Mouse (Mus musculus) A20 (cell line): ENCODE measurements around the gene Ric8b.

Experiments used
- DNase-seq: peaks from one replicate; pipeline ENCODE4 v3.0.0-alpha.2; 2011; ENCODE audit warnings: low read depth, low spot score

Ric8b gene

DNA sequence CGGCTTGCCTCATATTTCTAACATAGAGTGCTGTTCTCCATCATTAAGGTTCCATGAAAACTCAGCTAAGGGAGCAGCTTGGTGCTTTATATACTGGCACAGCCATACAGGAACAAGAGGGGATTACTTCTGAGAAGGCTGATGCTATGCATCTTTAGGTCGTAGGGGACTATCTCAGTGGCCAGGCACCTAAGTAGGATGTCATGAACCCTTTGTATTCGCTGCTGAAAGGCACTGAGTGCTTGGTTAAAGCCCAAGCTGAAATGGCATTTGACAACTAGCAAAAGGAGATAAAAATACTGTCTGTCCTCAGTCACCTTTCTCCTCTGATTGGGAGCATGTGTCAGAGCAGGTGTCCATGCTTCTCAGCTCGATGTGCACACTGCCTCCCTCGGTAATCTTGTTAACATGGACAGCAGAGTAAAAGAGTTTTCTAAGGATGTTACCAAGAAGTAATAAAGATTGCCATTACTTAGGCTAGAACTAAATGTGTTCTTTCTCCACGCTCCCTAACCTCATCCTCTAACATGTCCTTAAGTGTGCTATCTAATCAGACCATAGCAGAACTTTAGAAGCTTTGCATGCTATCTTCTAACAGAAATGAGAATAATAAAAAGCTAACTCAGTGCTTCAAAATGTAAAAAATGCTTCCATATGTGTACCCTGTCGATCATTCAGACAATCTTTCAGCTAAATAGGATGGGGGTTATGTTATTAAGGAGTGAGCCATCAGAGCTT is 89.3 kb downstream of the Ric8b start:
- no peak for DNase-seq

DNA sequence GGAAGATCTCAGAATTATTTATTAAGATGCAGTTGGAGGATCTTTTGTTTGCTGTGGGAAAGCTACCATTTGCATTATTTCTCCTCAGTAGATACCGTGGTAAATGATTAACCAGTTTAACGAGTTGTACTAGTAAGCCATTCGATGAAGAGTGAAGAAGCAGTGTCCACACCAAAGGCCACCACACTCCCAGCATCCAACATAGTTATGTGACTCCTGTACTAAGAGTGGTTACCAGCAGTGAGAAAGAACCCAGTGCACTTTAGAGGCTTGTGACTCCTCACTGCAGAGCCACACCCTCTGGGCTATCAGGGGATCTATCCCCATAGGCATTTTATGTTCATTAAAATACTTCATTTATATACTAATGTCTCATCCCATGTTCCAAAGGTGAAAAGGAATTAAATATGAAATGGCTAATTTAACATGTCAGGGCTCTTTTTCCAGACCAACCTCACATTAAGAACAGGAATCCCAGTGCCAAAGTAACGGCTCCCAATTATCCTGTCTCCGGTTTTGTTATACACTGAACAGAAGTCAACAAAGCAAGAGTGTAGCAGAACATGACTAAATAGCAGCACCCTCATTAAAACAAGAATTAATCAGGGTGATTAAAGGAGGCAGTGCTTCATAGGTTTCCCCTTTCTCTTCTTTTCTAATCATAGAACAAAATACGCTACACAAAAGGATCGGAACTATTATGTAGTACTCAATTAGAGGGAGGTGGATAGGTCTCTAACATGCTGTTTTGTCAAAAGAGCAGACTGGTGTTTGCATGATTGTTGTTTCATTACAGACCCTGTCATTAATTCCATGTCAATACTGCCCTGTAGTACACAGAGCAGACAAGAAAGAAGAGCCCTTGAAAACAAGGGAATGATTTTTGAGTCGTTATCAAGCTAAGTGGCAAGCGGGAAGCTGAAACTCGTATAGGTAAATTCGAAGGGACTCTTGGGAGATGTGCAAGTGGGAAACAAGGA is 90.7 kb downstream of the Ric8b start:
- no peak for DNase-seq

- DNase-seq = no peak
Measured at GRCm38 (mm10) chr10:85011066-85011465, 93.7 kb downstream of the Ric8b start.

DNA sequence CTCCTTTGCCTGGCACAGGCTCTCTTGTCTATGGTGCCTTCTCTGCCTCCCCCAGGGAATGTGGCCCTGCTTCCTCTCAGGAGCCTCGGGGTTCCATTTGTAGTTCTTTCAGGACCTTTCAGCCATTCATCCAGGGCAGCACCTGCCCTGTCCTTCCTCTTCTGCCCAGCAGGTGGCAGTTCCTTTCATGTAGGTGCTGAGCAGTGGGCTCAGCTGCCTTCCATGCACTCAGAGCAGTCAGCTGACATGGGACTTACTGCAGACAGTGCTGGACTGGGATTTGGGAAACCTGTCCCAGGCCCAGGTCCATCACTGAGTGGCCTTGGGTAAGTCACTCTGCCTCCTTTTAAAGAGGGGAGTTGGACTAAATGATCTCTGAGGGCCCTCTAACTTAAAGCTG is 96.0 kb downstream of the Ric8b start:
- peak; percentile 43 for DNase-seq

GRCm38 (mm10) chr10:85013924-85014428 is 96.6 kb downstream of the Ric8b start:
- DNase-seq = no peak

GRCm38 (mm10) chr10:85014456-85014976 is 97.1 kb downstream of the Ric8b start:
- DNase-seq = no peak

GRCm38 (mm10) chr10:85022647-85023312 is 105.4 kb downstream of the Ric8b start:
- DNase-seq = no peak

- no peak for DNase-seq
Measured at GRCm38 (mm10) chr10:85023313-85023666, 105.9 kb downstream of the Ric8b start.

GRCm38 (mm10) chr10:85025799-85026424 is 108.5 kb downstream of the Ric8b start:
- DNase-seq = no peak

DNA sequence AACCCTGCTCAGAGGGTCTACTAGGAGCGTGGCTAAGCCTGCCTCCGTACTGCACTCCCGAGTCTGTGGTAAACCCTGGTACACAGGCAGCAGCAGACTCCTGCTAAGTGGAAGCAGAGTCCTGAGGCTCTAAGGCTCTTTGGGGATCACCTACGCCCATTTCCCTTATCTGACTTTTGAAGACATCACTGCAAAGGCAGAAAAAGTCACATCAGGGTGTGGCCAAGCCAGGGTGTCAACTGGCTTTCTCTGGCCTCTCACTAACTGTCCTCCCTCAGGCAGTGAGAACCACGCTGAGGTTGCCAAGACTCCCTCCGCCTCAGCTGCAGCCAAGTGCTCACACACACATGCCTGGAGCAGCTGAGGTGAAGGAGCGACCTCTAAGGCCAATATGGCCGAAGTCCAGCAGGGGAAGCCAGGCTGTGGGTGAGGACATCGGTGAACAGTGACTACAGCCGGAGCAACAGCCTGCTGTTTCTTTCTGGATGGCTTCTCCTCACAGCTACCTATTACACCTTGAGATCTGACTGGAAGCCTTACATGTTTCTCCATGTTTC is 110.3 kb downstream of the Ric8b start:
- no peak for DNase-seq

GRCm38 (mm10) chr10:85035131-85035725 is 117.8 kb downstream of the Ric8b start:
- no peak for DNase-seq

DNA sequence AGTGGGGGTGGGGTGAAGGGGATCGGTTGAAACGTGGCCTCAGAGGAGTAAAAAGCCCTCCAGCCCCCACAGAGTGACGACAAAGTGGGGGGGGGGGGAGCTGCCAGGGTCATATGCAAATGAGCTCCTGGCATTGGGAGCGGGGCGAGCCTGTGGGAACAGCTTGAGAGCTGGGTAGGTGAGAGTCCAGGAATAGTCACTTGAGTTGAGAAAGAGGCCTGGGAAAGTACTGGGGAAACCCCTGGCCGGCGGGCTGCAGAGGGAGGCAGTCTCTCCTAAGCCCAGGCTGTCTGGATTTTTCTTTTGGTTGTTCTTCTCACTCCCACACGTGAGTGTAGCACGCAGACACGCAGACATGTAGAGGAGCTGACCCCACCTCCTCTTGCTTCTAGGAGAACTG is 120.7 kb downstream of the Ric8b start:
- DNase-seq = no peak

DNA sequence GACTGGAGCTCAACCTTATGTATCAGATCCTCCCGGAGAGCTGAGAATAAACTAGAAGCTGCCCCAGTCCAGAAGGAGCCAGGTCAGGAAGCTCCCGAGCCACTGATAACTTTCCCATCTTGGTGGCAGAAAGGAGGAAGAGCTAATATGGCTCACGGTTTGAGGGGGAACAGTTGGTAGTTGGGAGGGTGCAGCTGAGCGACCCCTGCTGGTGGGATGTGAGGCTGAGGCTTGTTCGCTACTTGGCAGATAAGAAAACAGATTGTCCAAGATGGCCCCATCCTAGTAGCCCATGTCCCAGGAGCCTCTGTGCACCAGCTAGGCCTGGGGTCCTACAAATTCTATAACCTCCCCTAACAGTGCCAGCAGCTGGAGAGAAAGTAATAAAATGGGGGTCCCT is 121.4 kb downstream of the Ric8b start:
- no peak for DNase-seq

DNA sequence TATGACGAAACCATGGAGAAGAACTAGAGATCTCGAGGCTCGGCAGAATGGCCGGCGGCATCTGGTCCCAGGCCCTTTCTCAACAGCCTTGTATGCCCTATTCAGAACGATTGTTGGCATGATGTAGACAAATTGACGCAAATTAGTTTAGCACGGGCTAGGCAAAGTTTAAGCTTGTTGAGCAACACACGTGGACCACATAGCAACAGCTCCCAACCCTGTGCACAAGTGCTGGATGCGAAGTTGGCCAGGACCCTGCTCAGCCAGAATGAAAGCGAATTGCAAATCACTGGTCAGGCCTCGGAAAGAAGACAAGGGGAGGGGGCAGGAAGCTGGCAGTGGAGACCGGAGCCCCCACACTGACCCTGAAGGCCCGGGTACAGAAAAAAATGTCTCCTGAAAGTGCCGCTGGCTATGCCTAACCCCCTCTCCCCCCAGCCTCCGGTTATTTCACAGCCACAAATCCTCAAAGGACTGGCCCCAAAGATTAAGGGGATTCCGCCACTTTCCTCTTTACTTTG is 126.8 kb downstream of the Ric8b start:
- DNase-seq = no peak

DNA sequence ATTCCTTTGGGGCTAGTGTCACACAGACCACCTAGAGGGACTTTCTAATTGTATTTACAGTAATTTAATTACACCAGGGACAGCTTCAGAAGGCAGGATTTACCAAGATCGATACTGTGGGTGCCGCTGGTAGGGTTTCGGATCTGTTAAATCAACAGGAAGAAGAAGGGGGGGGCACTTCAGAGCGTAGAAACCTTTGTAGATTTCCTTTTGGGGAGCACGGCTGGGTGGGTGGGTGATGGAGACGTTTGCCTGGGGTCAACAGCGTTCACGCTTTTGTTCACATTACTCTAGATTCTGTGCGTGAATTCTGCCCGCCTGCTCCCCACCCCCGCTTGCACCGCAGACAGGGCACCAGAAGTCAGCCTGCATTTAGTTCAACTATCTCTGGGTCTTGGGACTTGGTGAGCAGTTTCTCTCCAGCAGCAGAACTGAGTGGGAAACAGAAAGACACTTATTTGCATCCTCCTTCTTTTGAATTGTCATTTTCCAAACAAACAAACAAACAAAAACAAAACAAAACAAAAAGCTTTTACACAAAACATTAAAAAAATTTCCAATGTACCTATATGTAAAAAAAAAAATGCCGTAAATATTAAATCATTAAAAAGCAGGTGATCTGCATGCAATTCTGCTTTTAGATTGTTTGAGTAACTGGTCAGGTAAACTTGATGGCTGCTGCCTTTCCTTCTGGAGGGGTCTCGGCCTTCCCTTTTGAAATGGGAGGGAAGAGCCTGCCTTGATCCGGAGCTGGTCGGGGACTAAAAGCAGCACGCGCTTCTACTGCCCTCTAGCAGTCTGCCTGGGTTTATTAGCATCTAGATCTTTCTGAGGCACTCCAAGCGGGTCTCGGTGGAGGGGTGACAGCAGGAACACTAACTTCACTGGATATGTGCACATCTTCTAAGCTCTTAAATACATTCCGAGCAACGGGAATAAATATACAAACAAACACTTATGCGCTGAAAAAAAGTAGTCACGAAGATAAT is 127.6 kb downstream of the Ric8b start:
- peak; percentile 30 for DNase-seq

GRCm38 (mm10) chr10:85046585-85046984 is 129.2 kb downstream of the Ric8b start:
- DNase-seq = peak; percentile 51

- DNase-seq = no peak
Measured at GRCm38 (mm10) chr10:85048008-85048407, 130.6 kb downstream of the Ric8b start.

DNA sequence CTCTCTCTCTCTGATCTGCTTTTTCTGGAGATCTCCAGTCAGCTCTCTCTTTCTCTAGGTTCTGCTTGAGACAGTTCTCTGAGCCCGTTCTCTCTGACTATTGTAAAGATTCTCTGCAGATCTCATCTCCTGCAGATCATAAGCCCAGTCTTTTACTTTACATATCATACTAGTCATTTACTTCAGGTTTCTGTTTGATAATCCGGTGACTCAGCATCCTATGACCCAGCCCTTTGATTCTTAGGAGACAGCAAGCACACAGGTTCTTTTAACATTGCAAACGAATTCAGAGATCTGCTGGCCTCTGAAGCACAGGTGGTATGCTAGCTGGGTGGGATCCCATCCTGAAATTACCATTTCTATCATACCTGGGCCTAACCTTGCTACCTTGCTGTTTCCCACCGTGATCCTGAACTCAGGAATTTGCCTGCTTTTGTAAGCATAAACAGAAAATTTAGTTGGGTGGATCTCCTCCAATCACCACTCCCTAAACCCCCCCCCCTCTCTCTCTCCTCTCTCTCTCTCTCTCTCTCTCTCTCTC is 133.3 kb downstream of the Ric8b start:
- no peak for DNase-seq

DNA sequence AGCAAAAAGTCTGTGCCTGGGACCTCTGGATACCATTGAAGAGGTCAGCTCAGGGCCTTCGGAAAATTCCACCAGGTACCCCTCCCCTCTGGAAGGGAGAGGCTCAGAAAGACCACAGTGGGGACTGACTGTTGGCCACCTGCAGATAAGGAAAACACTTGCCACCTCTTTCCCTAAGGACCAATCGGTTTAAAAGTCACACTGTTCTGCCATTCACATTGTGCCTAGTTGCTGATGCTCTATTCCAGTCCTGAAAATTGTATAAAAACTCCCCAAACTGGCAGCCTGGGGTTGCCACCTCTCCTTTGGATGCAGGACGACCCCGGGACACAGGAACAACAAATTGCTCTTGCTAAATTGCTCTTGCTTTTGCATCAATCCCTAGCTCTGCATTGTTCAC is 135.0 kb downstream of the Ric8b start:
- DNase-seq = no peak
